Mouse (Mus musculus) liver, embryonic 12.5 days (tissue): ENCODE results near the gene Pnmal1. TPM values are rescaled to one million over a fixed set of nuclear protein-coding genes. Genes with fewer than 3 reads are reported as not detected.
A peak's percentile ranks its signal among the peaks of the same experiment; 100 is the strongest.

Experiments used
- ATAC-seq: fragments of 200-750 bp; cut with Nextera tagmentation; 2 replicates; pipeline ENCODE4 v1.8.0; 2017; ENCODE audit warnings: moderate number of reproducible peaks, mild to moderate bottlenecking, moderate library complexity
- H3K27ac ChIP-seq: fragments of 300-500 bp; sonication (generic); 2 replicates; pipeline ENCODE4 v1.5.1; 2016; ENCODE audit warnings: mild to moderate bottlenecking
- H3K27me3 ChIP-seq: fragments of 300-500 bp; sonication (generic); replicated peaks from 2 replicates; pipeline ENCODE4 v1.6.1; 2016; ENCODE audit warnings: mild to moderate bottlenecking, moderate library complexity
- H3K36me3 ChIP-seq: fragments of 300-500 bp; sonication (generic); 2 replicates; pipeline ENCODE4 v1.6.1; 2016; ENCODE audit warnings: mild to moderate bottlenecking, moderate library complexity
- H3K4me1 ChIP-seq: fragments of 300-500 bp; sonication (generic); 2 replicates; pipeline ENCODE4 v1.6.1; 2016
- H3K4me2 ChIP-seq: fragments of 300-500 bp; sonication (generic); 2 replicates; pipeline ENCODE4 v1.6.1; 2016; ENCODE audit warnings: mild to moderate bottlenecking, moderate library complexity
- H3K4me3 ChIP-seq: fragments of 300-500 bp; sonication (generic); 2 replicates; pipeline ENCODE4 v1.5.1; 2016; ENCODE audit warnings: mild to moderate bottlenecking, moderate library complexity
- H3K9ac ChIP-seq: fragments of 300-500 bp; sonication (generic); 2 replicates; pipeline ENCODE4 v1.6.1; 2016; ENCODE audit warnings: mild to moderate bottlenecking, moderate library complexity
- H3K9me3 ChIP-seq: fragments of 300-500 bp; sonication (generic); replicated peaks from 2 replicates; pipeline ENCODE4 v1.6.1; 2016; ENCODE audit warnings: mild to moderate bottlenecking, moderate library complexity
- WGBS: fragments of 180-500 bp; shearing (Covaris S2); methylation state at CpG from one replicate; pipeline ENCODE4 v1.1.7; 2016; ENCODE audit not compliant: insufficient replicate concordance; 5-methylcytosine and 5-hydroxymethylcytosine counted together
- polyA plus RNA-seq: library from polyadenylated mRNA; unstranded; fragments of >200 nt; fragmentation: Nextera tagmentation; extraction: Ambion mirVana; gene quantifications from 2 replicates; pipeline ENCODE4 v1.2.1, GENCODE M21; 2016

Gene Pnmal1
- polyA plus RNA-seq, 1 experiment from 2014 or later: 0.05 TPM

DNA sequence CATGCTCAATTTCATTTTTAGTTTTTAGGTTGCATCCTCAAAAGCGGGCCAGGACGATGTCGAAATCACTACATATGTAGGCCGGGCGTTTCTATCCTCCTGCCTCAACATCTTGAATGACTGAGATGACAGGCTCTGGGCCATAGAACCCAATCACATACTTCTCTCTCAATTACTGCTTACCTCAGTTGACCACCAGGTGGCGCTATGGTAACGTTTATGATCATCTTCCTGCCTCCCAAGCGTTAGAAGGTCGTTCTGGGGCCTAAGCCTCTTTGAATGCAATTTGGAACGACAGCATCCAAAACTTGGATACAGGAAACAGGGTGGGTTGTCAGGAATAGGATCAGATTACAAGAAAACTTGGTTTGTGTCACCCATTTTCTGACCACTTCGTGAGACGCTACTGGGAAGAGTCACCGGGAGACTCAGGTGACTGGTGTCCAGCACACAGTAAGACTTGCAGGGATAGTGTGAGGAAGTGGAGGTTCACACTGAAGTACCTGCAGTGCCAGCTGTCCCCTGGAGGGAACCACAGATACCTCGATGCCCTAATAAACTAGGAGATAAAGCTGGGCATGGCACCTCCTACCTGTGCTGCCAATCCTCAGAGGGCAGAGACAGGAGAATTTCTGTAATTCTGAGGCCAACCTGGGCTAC is 27.4 kb upstream of the Pnmal1 start:
- no peak overlapping the region for H3K4me3 ChIP-seq
- H3K36me3 ChIP-seq: no peaks in the 10 kb centered on the region
- no peak overlapping the region for H3K9ac ChIP-seq
- no peak overlapping the region for H3K27ac ChIP-seq
- no peaks in the 10 kb centered on the region for H3K9me3 ChIP-seq
- H3K27me3 ChIP-seq: peaks cover 12% of the 10 kb centered on the region
- peak; percentile 51 for ATAC-seq
- 18% methylated on average over 14 of the region's 14 CpGs for WGBS
- no peak overlapping the region for H3K4me2 ChIP-seq
- H3K4me1 ChIP-seq: no peaks in the 10 kb centered on the region

DNA sequence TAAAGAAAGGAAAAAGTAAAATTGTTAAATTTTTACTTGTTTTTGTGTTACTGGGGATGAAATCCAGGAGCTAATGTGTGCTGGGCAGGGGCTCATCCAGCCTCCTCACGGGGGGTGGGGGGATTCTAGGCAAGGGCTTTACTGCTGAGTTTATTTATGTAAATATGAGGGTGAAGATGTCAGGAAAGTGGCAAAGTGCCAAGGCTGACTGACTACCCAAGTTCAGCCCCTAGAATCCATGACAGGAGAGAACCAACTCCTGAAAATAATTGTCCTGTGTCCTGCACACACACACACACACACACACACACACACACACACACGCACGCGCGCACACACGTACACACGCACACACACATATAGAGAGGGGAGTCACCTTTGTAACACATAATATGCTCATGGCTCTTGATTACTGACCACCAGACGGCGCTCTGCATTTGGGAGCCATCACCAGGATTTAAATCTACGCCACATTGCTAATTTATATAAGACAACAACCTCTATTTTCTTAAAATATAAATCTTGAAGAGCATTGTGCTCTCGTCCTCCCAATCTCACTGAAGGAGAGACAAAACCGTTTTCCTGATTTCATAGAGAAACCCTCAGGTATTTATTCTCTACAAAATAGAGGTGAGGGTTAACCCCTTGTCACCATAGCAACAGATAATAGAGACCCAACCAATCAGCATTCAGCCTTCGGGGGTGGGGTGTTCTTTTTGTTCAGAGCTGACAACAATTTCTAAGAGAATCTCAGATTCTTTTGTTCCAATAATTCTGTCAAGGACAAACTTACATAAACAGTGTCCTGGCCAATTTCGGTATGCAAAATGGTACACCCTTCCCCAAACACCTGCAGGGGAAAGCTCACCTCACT is 26.5 kb upstream of the Pnmal1 start:
- Histone ChIP-seq H3K27ac (no peak overlapping the region), H3K4me2 (no peak overlapping the region), H3K4me1 (no peaks in the 10 kb centered on the region), H3K9me3 (no peaks in the 10 kb centered on the region), H3K27me3 (peaks cover 12% of the 10 kb centered on the region), H3K36me3 (no peaks in the 10 kb centered on the region), H3K4me3 (no peak overlapping the region), H3K9ac (no peak overlapping the region)
- WGBS: 35% methylated on average over 14 of the region's 14 CpGs
- ATAC-seq: no peak

DNA sequence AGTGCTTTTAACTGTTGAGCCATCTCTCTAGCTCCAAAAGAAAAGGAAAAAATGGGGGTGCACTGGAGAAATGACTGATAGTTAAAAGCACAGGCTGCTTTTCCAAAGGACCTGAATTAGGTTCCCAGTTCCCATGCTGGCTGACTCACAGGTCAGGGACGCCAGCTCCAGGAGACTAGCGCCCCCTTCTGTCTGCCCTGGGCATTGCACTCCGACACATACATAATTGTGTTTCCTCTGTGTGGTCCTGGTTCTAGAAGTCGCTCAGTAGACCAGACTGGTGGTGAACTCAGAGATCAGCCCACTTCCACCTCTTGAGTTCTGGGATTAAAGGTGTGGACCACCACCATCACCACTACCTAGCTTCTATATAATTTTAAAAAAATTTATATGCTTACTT is 22.2 kb upstream of the Pnmal1 start:
- no peaks in the 10 kb centered on the region for H3K36me3 ChIP-seq
- no peak overlapping the region for H3K4me2 ChIP-seq
- no peak overlapping the region for H3K9ac ChIP-seq
- no peak overlapping the region for H3K4me3 ChIP-seq
- 33% methylated on average over 4 of the region's 4 CpGs for WGBS
- H3K27ac ChIP-seq: no peak overlapping the region
- H3K9me3 ChIP-seq: no peaks in the 10 kb centered on the region
- peaks cover 50% of the 10 kb centered on the region for H3K27me3 ChIP-seq
- ATAC-seq: no peak
- H3K4me1 ChIP-seq: no peaks in the 10 kb centered on the region

DNA sequence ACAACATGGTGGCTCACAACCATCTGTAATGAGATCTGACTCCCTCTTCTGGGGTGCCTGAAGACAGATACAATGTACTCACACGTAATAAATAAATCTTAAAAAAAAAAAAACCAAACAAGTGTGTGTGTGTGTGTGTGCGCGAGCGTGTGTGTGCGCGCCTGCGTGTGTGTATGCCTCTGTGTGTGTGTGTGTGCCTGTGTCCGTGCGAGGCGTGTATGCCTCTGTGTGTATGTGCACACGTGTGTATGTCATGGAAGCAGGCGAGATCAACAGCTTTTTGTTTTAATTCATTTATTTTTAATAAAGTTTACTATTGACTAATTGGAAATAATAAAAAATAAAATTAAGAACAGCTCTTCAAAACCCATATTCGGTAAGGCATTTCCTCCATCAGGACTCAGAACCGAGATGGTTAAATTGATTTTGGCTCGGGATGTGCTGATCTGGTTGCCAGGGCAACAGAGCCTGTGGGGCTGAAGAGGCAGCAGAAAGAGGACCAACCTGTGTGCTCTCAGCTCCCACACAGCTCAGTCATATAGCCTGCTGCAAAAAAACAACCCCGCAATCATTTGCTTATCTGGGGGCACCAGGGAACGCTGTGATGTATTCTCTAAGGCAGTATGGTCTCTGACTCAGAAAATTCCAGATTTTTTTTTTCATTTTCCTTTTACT is 21.2 kb upstream of the Pnmal1 start:
- H3K4me1 ChIP-seq: no peaks in the 10 kb centered on the region
- WGBS: 62% methylated on average over 17 of the region's 17 CpGs
- peaks cover 59% of the 10 kb centered on the region for H3K27me3 ChIP-seq
- no peak overlapping the region for H3K9ac ChIP-seq
- no peak overlapping the region for H3K4me3 ChIP-seq
- no peak for ATAC-seq
- no peak overlapping the region for H3K4me2 ChIP-seq
- no peak overlapping the region for H3K27ac ChIP-seq
- H3K9me3 ChIP-seq: no peaks in the 10 kb centered on the region
- no peaks in the 10 kb centered on the region for H3K36me3 ChIP-seq

DNA sequence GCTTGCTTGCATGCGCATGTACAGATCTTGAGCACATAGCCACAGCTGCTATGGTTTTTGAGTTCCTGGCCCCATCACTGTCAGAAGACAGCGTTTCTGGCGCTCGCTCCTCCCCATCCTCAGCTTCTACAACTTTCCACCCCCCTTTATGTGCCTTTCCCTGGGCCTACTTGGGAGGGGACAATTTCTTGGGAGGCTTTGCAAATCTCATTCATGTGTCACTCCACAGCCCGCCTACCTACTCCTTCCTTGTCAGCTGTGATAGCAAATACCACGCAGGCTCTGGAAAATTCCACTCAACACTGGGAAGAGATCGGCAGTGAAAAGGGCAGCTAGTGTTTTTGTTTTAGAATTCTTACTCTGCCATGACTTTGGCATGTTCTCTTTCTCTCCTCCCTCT is 19.2 kb upstream of the Pnmal1 start:
- Histone ChIP-seq H3K4me1 (peaks cover 12% of the 10 kb centered on the region), H3K4me3 (no peak overlapping the region), H3K27me3 (peaks cover 72% of the 10 kb centered on the region), H3K4me2 (no peak overlapping the region), H3K9ac (no peak overlapping the region), H3K27ac (no peak overlapping the region), H3K9me3 (no peaks in the 10 kb centered on the region), H3K36me3 (no peaks in the 10 kb centered on the region)
- ATAC-seq: no peak
- WGBS: 45% methylated on average over 7 of the region's 7 CpGs

DNA sequence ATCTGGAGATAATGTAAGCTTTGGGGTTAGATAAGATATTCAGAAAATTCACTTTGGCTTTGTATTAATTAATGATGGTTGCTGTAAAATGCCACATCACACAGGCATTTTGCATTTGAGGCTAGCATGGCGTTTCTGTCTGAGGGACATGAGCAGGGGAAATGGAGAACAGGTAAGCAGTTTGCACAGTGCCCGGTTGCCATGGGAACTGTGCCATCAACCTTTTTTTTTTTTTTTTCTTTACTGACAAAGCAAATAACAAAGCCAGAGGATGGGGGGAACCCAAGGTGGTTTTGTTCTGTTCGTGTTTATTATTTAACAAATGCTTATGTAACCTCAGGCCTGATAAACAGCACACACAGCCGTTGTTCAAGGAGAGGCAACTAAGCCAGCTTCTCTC is 16.6 kb upstream of the Pnmal1 start:
- H3K9ac ChIP-seq: no peak overlapping the region
- H3K27me3 ChIP-seq: peaks cover 94% of the 10 kb centered on the region
- no peak overlapping the region for H3K4me3 ChIP-seq
- ATAC-seq: no peak
- no peaks in the 10 kb centered on the region for H3K9me3 ChIP-seq
- 38% methylated on average over 4 of the region's 4 CpGs for WGBS
- H3K36me3 ChIP-seq: no peaks in the 10 kb centered on the region
- no peak overlapping the region for H3K4me2 ChIP-seq
- H3K27ac ChIP-seq: no peak overlapping the region
- peaks cover 17% of the 10 kb centered on the region for H3K4me1 ChIP-seq

DNA sequence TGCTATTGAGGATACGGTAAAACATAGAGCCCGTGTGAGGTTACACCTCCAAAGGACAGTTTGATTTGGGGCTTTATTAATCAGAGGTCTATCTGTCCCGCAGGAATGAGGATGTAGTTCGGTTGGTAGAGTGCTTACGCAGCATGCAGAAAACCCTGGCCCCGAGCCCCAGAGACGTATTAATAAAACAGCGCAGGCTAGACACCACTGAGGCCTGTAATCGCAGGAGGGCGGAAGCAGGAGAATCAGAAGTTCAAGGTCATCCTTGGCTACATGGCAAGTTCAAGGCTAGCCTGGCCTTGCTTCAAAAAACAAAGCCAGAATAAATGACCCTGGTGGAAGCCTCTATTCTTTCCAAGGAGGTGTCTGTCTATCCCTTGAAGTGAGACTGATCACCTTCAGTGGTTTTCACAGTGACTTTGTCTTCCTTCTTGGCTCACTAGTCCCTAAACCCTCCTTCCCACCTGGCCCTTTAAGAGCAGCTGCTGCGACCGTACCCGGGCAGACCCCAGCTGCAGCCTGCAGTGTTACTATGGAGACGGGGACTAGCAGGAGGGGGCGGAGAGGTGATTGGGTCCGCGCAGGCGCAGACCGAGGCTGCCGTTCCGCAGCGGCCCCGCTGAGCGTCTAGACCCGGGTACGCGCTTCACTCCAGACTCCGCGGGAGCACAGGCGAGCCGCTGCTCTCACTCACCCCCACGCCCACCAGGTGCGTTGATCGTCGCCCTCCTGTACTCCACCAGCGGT is 15.2 kb upstream of the Pnmal1 start, which contains the start of gene Pnmal2:
Gene Pnmal2 (plus strand): TSS at position 622 of the 747 bp plus-strand sequence.
- Histone ChIP-seq H3K4me3 (peak within 1 kb of the TSS; percentile 54), H3K27ac (no peak within 1 kb of the TSS), H3K9me3 (no peaks in the 10 kb centered on the region), H3K27me3 (peaks cover 96% of the 10 kb centered on the region), H3K36me3 (no peaks in the 10 kb centered on the region), H3K4me1 (peaks cover 17% of the 10 kb centered on the region), H3K9ac (peak within 1 kb of the TSS; percentile 58), H3K4me2 (peak within 1 kb of the TSS; percentile 70)
- 18% methylated on average over 36 of the region's 36 CpGs for WGBS
- ATAC-seq: peak; percentile 53; the same call in 1 of the 2 replicates

DNA sequence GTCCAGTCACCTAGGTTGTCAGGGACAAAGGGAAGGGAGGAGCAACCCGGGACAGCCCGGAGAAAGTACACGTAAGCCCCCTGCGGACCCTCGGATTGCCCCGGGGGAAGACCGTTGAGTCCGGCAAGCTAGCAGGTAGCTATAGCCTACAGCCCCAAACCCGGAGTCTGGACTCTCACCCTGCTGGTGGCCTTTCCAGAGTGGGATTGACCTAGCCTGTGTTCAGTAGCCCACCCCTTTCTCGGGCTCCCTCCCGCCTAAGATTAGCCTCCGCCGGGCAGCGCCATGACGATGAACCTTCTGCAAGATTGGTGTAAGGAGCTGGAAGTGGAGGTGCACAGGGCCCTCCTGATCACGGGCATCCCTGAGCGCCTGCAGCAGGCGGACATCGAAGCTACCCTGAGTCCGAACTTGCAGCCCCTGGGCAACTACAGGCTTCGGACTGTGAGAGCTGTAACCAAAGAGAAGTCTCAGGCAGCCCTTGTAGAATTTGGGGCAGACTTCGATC is 14.6 kb upstream of the Pnmal1 start:
- Histone ChIP-seq H3K9ac (peak overlapping the region; percentile 58), H3K4me1 (peaks cover 19% of the 10 kb centered on the region), H3K36me3 (no peaks in the 10 kb centered on the region), H3K27ac (no peak overlapping the region), H3K4me2 (peak overlapping the region; percentile 70), H3K9me3 (no peaks in the 10 kb centered on the region), H3K4me3 (peak overlapping the region; percentile 54), H3K27me3 (peaks cover 99% of the 10 kb centered on the region)
- ATAC-seq: peak; percentile 8; the same call in 1 of the 2 replicates
- 4% methylated on average over 22 of the region's 22 CpGs for WGBS

DNA sequence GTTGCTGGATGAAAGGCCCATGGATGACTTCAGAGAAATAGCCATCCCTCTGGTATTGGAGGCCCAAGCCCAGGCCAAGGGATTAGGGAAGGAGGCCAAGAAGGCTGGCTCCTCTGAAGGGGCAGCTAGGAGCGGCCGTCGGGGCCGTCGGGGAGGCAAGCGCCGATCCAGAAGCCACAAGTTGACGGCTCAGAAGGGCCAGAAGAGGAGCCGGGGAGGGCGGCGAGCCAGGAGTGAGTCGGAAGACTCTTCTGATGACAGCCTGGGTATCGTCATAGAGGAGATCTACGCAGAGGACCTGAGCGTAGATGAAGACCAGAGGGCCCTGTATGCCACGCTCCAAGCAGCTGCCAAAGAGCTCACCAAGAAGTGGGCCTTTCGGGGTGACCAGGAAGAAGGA is 14.1 kb upstream of the Pnmal1 start:
- Histone ChIP-seq H3K4me1 (peaks cover 24% of the 10 kb centered on the region), H3K4me2 (peak overlapping the region; percentile 70; the same call in 1 of the 2 replicates), H3K4me3 (peak overlapping the region; percentile 54; the same call in 1 of the 2 replicates), H3K36me3 (no peaks in the 10 kb centered on the region), H3K9me3 (no peaks in the 10 kb centered on the region), H3K27ac (no peak overlapping the region), H3K27me3 (peaks cover 99% of the 10 kb centered on the region), H3K9ac (no peak overlapping the region)
- no peak for ATAC-seq
- WGBS: 7% methylated on average over 17 of the region's 17 CpGs

DNA sequence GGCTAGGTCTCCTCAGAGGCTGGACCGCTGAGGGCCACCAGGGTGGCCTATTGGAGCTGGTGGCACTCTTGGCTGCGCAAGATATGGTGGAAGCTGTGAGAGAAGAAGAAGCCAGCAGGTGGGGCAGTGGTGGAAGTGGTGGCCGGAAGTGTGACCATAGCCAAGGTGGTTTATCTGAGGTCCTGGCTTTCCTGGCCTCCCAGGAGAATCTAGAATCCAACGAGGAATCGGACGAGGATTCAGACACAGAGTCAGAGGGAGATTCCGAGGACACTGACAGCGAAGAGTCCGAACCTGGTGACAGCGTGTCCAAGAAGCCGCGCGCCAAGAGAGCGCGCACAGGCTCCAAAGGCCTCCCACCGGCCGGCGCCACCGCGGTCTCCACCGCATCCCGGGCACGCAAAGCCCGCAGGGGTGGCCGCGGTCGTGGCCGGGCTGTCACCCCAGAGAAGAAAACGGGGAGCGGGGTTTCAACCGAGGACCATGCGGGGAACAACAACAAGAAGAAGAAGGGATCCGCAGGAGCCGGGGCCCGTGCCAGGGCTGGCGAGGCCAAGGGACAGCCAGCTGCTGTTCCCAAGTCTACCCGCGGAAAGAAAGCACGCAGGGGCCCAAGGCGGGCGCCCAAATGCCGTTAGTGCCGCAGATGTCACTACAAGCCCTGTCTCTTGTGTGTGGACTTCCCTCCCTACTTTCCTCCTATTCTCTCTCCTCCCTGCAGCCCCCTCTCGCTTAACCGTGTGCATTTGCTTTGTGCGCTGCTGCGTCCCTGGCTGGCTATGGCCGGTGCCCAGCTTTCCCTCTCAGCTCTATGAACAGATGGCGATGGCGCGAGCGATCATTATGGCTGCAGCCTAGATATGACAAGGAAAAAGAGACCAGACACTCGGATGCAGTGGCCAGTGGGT is 12.8 kb upstream of the Pnmal1 start:
- Histone ChIP-seq H3K27ac (no peak overlapping the region), H3K4me1 (peaks cover 33% of the 10 kb centered on the region), H3K9me3 (no peaks in the 10 kb centered on the region), H3K4me3 (peak overlapping the region; percentile 20), H3K27me3 (peaks cover 94% of the 10 kb centered on the region), H3K4me2 (peak overlapping the region; percentile 45), H3K9ac (no peak overlapping the region), H3K36me3 (no peaks in the 10 kb centered on the region)
- WGBS: 2% methylated on average over 53 of the region's 53 CpGs
- ATAC-seq: no peak
